Mouse (Mus musculus): Measurements from ENCODE around the gene Phf21a.

DNA sequence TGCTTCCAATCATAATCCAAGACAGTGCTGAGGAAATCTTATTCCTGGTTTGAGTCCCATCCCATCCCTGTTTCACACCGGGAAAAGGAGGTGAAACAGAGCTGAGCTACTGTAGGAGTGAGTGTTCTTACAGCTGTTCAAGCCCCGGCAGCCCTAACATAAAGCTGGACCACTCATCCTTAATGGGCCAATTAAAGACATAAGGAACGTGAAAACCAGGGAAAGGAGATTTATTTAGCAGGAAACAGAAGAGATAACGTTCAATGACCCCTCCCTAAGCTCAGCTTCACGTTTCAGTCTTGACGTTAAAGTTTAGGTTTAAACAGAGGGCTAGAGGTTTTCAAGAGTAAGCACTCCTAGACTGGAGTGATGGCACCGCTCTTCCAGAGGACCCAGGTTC is 74.0 kb downstream of the Phf21a start:
- TF ChIP-seq CTCF (IDR thresholded peaks at IDR 0.05; ENCODE audit: low read depth) (no peak), EP300 (IDR thresholded peaks at IDR 0.05; ENCODE audit: low read depth) (no peak)
